Mouse (Mus musculus): ENCODE measurements around the gene Epo. TPM values are rescaled to one million over a fixed set of nuclear protein-coding genes. Genes with fewer than 3 reads are reported as not detected.

Epo gene
- polyA plus RNA-seq, 1 experiment from 2014 or later, result 1.4 TPM

- Histone ChIP-seq H3K36me3 (ENCODE audit: control insufficient read depth, insufficient read depth, low read length) (no peaks in the 10 kb centered on the region), H3K9ac (ENCODE audit: low read length) (no peak overlapping the region), H3K4me3 (ENCODE audit: low read depth, low read length) (no peak overlapping the region), H3K4me2 (no peak overlapping the region), H3K27me3 (ENCODE audit: control insufficient read depth, insufficient read depth, low read length) (no peaks in the 10 kb centered on the region), H3K9me3 (ENCODE audit: control insufficient read depth, low read length) (no peaks in the 10 kb centered on the region), H3K27ac (ENCODE audit: low read depth, low read length) (no peak overlapping the region), H3K4me1 (ENCODE audit: control insufficient read depth, insufficient read depth, low read length) (peaks cover 2% of the 10 kb centered on the region; the same call in 1 of the 2 replicates)
- whole genome bisulfite sequencing, result 82% methylated on average over 8 of the region's 8 CpGs
- no peak for DNase-seq (ENCODE audit: low spot score, missing footprints)
- ATAC-seq (ENCODE audit: low FRiP score), result no peak
These were observed 35.3 kb upstream of the Epo start for GRCm38 (mm10) chr5:137568223-137568798.

DNA sequence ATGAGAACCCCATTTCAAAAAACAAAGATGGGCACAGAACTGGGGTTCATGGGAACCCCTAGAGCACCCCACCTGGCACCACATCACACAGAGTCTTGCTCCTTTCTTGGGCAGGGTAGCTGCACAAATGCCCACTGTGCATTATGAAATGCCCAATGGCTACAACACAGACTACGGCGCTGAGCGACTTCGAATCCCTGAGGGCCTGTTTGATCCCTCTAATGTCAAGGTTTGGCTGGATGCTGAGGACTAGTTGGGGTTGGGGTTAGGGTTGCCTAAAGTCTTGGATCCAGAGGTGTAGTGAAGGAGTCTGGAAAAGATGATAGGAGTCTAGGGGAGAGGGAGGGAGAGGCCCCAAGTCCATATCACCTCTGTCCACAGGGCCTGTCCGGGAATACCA, 33.4 kb upstream of the Epo start:
- H3K9me3 ChIP-seq (ENCODE audit: control insufficient read depth, low read length), result no peaks in the 10 kb centered on the region
- no peak overlapping the region for H3K9ac ChIP-seq (ENCODE audit: low read length)
- no peaks in the 10 kb centered on the region for H3K27me3 ChIP-seq (ENCODE audit: control insufficient read depth, insufficient read depth, low read length)
- no peaks in the 10 kb centered on the region for H3K36me3 ChIP-seq (ENCODE audit: control insufficient read depth, insufficient read depth, low read length)
- no peak overlapping the region for H3K27ac ChIP-seq (ENCODE audit: low read depth, low read length)
- no peak overlapping the region for H3K4me2 ChIP-seq
- DNase-seq (ENCODE audit: low spot score, missing footprints) (peak; percentile 67), ATAC-seq (ENCODE audit: low FRiP score) (no peak)
- peaks cover 2% of the 10 kb centered on the region; the same call in 1 of the 2 replicates for H3K4me1 ChIP-seq (ENCODE audit: control insufficient read depth, insufficient read depth, low read length)
- H3K4me3 ChIP-seq (ENCODE audit: low read depth, low read length), result no peak overlapping the region
- 93% methylated on average over 5 of the region's 5 CpGs for WGBS

GRCm38 (mm10) chr5:137565744-137566143, 32.7 kb upstream of the Epo start:
- H3K27me3 ChIP-seq (ENCODE audit: control insufficient read depth, insufficient read depth, low read length), result no peaks in the 10 kb centered on the region
- H3K36me3 ChIP-seq (ENCODE audit: control insufficient read depth, insufficient read depth, low read length), result no peaks in the 10 kb centered on the region
- ATAC-seq (ENCODE audit: low FRiP score) (no peak), DNase-seq (ENCODE audit: low spot score, missing footprints) (peak; percentile 31)
- no peak overlapping the region for H3K9ac ChIP-seq (ENCODE audit: low read length)
- H3K4me3 ChIP-seq (ENCODE audit: low read depth, low read length), result no peak overlapping the region
- no peaks in the 10 kb centered on the region for H3K9me3 ChIP-seq (ENCODE audit: control insufficient read depth, low read length)
- WGBS, result 72% methylated on average over 6 of the region's 6 CpGs
- H3K4me1 ChIP-seq (ENCODE audit: control insufficient read depth, insufficient read depth, low read length), result peaks cover 2% of the 10 kb centered on the region; the same call in 1 of the 2 replicates
- H3K27ac ChIP-seq (ENCODE audit: low read depth, low read length), result no peak overlapping the region
- H3K4me2 ChIP-seq, result no peak overlapping the region

DNA sequence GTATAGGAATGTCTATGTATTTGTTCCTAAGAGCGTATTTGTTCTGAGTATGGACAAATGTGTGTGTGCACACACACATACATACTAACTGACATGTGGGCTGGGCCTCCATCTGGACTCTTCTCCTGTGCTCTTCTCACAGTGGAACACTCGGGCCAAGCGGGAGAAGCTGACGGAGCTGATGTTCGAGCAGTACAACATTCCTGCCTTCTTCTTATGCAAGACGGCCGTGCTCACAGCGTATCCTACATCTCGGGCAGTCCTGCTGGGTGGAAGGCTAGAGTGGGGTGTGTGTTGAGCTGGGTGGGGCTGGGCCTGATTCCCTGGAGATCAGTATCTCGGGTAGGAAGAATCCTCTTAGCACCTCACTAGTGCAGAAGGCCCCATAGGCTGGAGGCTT, 29.9 kb upstream of the Epo start:
- Histone ChIP-seq H3K36me3 (ENCODE audit: control insufficient read depth, insufficient read depth, low read length) (no peaks in the 10 kb centered on the region), H3K4me1 (ENCODE audit: control insufficient read depth, insufficient read depth, low read length) (no peaks in the 10 kb centered on the region), H3K27me3 (ENCODE audit: control insufficient read depth, insufficient read depth, low read length) (no peaks in the 10 kb centered on the region), H3K9me3 (ENCODE audit: control insufficient read depth, low read length) (no peaks in the 10 kb centered on the region), H3K27ac (ENCODE audit: low read depth, low read length) (no peak overlapping the region), H3K4me3 (ENCODE audit: low read depth, low read length) (no peak overlapping the region), H3K4me2 (no peak overlapping the region), H3K9ac (ENCODE audit: low read length) (no peak overlapping the region)
- WGBS, result 85% methylated on average over 10 of the region's 10 CpGs
- DNase-seq (ENCODE audit: low spot score, missing footprints) (no peak), ATAC-seq (ENCODE audit: low FRiP score) (no peak)

GRCm38 (mm10) chr5:137561556-137561955, 28.5 kb upstream of the Epo start:
- Histone ChIP-seq H3K27me3 (ENCODE audit: control insufficient read depth, insufficient read depth, low read length) (no peaks in the 10 kb centered on the region), H3K4me1 (ENCODE audit: control insufficient read depth, insufficient read depth, low read length) (no peaks in the 10 kb centered on the region), H3K9me3 (ENCODE audit: control insufficient read depth, low read length) (no peaks in the 10 kb centered on the region), H3K9ac (ENCODE audit: low read length) (no peak overlapping the region), H3K4me3 (ENCODE audit: low read depth, low read length) (no peak overlapping the region), H3K27ac (ENCODE audit: low read depth, low read length) (no peak overlapping the region), H3K4me2 (no peak overlapping the region), H3K36me3 (ENCODE audit: control insufficient read depth, insufficient read depth, low read length) (no peaks in the 10 kb centered on the region)
- ATAC-seq (ENCODE audit: low FRiP score), result no peak
- WGBS, result 67% methylated on average over 6 of the region's 6 CpGs
- DNase-seq (ENCODE audit: low spot score, missing footprints), result no peak

GRCm38 (mm10) chr5:137553898-137554297, 20.9 kb upstream of the Epo start:
- Histone ChIP-seq H3K27ac (ENCODE audit: low read depth, low read length) (no peak overlapping the region), H3K9me3 (ENCODE audit: control insufficient read depth, low read length) (no peaks in the 10 kb centered on the region), H3K27me3 (ENCODE audit: control insufficient read depth, insufficient read depth, low read length) (no peaks in the 10 kb centered on the region), H3K4me1 (ENCODE audit: control insufficient read depth, insufficient read depth, low read length) (no peaks in the 10 kb centered on the region), H3K4me2 (peak overlapping the region; percentile 39), H3K36me3 (ENCODE audit: control insufficient read depth, insufficient read depth, low read length) (no peaks in the 10 kb centered on the region), H3K9ac (ENCODE audit: low read length) (peak overlapping the region; percentile 49), H3K4me3 (ENCODE audit: low read depth, low read length) (peak overlapping the region; percentile 33)
- ATAC-seq (ENCODE audit: low FRiP score), result peak; percentile 30; the same call in 1 of the 2 replicates
- no peak for DNase-seq (ENCODE audit: low spot score, missing footprints)
- 51% methylated on average over 11 of the region's 11 CpGs for WGBS

- peak within 1 kb of the TSS; percentile 49 for H3K9ac ChIP-seq (ENCODE audit: low read length)
- H3K4me3 ChIP-seq (ENCODE audit: low read depth, low read length), result peak within 1 kb of the TSS; percentile 33
- no peak within 1 kb of the TSS for H3K27ac ChIP-seq (ENCODE audit: low read depth, low read length)
- H3K9me3 ChIP-seq (ENCODE audit: control insufficient read depth, low read length), result no peaks in the 10 kb centered on the region
- H3K27me3 ChIP-seq (ENCODE audit: control insufficient read depth, insufficient read depth, low read length), result no peaks in the 10 kb centered on the region
- ATAC-seq (ENCODE audit: low FRiP score), result peak; percentile 94
- no peaks in the 10 kb centered on the region for H3K36me3 ChIP-seq (ENCODE audit: control insufficient read depth, insufficient read depth, low read length)
- H3K4me2 ChIP-seq, result peak within 1 kb of the TSS; percentile 39
- DNase-seq (ENCODE audit: low spot score, missing footprints), result peak; percentile 97
- WGBS, result 2% methylated on average over 37 of the region's 37 CpGs
- no peaks in the 10 kb centered on the region for H3K4me1 ChIP-seq (ENCODE audit: control insufficient read depth, insufficient read depth, low read length)
These were observed 20.4 kb upstream of the Epo start, which contains the start of gene Actl6b for GRCm38 (mm10) chr5:137553411-137553837. TSS of gene Actl6b (plus strand) at chr5:137553517.

- WGBS, result 26% methylated on average over 6 of the region's 6 CpGs
- Histone ChIP-seq H3K27ac (ENCODE audit: low read depth, low read length) (no peak overlapping the region), H3K36me3 (ENCODE audit: control insufficient read depth, insufficient read depth, low read length) (no peaks in the 10 kb centered on the region), H3K27me3 (ENCODE audit: control insufficient read depth, insufficient read depth, low read length) (no peaks in the 10 kb centered on the region), H3K4me1 (ENCODE audit: control insufficient read depth, insufficient read depth, low read length) (no peaks in the 10 kb centered on the region), H3K4me3 (ENCODE audit: low read depth, low read length) (peak overlapping the region; percentile 33; the same call in 1 of the 2 replicates), H3K9ac (ENCODE audit: low read length) (no peak overlapping the region), H3K9me3 (ENCODE audit: control insufficient read depth, low read length) (no peaks in the 10 kb centered on the region), H3K4me2 (peak overlapping the region; percentile 39)
- DNase-seq (ENCODE audit: low spot score, missing footprints), result no peak
- no peak for ATAC-seq (ENCODE audit: low FRiP score)
These were observed 20.0 kb upstream of the Epo start for GRCm38 (mm10) chr5:137553000-137553399.

- Histone ChIP-seq H3K4me1 (ENCODE audit: control insufficient read depth, insufficient read depth, low read length) (no peaks in the 10 kb centered on the region), H3K9me3 (ENCODE audit: control insufficient read depth, low read length) (no peaks in the 10 kb centered on the region), H3K9ac (ENCODE audit: low read length) (no peak overlapping the region), H3K27me3 (ENCODE audit: control insufficient read depth, insufficient read depth, low read length) (no peaks in the 10 kb centered on the region), H3K27ac (ENCODE audit: low read depth, low read length) (no peak overlapping the region), H3K36me3 (ENCODE audit: control insufficient read depth, insufficient read depth, low read length) (no peaks in the 10 kb centered on the region), H3K4me3 (ENCODE audit: low read depth, low read length) (no peak overlapping the region), H3K4me2 (no peak overlapping the region)
- 67% methylated on average over 5 of the region's 5 CpGs for WGBS
- ATAC-seq (ENCODE audit: low FRiP score), result no peak
- DNase-seq (ENCODE audit: low spot score, missing footprints), result no peak
These were observed 18.1 kb upstream of the Epo start for GRCm38 (mm10) chr5:137551119-137551518.

Data from midbrain, embryonic 11.5 days (tissue).